Mouse (Mus musculus): ENCODE data around the gene Oprl1.

Oprl1 gene

GRCm38 (mm10) chr2:181692304-181692703, 22.5 kb upstream of the Oprl1 start:
- DNase-seq (ENCODE audit: low spot score in 2 of 2) = no peak

- peak; percentile 85 to 90 for DNase-seq (ENCODE audit: low spot score in 2 of 2)
These were observed 21.2 kb upstream of the Oprl1 start, which contains the start of gene Rgs19 for GRCm38 (mm10) chr2:181693339-181694280. Rgs19 (minus strand) TSS chr2:181693977.

- no peak for DNase-seq (ENCODE audit: low spot score in 2 of 2)
These were observed 20.2 kb upstream of the Oprl1 start for GRCm38 (mm10) chr2:181694581-181694980.

- no peak for DNase-seq (ENCODE audit: low spot score in 2 of 2)
These were observed 19.0 kb upstream of the Oprl1 start for GRCm38 (mm10) chr2:181695776-181696175.

DNA sequence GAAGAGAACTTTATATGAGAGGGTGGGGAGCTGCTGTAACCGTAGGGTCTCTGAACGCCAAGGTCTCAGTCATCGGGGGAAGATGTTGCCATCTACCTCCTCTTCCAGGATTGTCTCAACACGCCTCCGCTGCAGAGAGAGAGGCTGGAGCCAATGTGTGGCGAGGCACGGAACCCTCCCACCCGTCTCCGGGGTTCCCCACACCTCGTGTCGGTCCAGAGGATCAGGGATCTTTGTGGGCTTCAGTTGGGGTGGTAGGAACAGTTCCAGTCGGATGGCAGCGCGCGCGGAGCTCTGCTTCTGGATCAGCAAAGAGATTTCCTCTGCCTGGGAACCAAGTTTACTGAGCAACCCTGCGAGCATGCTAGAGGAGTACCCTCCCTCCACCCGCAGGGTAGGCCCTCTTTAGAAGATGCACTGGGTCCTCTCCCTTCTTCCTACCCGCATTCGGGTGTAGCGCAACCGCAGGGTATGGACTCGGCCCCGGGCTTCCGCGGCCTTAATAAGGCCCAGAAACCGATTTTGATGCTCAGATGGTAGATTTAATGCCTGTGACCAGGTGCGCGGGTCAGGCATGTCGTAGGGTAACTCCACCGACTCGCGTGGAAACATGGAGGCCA, 17.9 kb upstream of the Oprl1 start:
- no peak for DNase-seq (ENCODE audit: low spot score in 2 of 2)

DNA sequence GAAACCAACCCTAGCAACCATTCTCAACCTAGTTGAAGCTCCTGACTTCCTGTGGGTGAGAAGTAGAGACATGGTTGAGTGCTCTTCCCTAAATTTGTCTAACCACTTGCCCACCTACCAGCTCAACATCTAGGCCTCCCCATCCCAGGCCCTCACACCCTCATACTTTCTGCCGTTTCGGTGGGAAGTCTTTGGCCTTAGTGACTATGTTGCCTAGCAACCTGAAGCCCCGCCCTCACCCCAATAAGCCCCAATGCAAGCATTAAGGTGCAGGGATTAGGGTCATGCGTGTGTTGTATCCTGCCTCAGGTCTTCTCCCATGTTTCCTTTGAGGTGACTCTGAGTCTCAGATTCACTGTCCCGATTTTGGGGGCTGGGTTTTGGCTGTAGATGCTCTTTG, 16.6 kb upstream of the Oprl1 start, which contains the start of gene Lkaaear1:
Gene Lkaaear1, minus strand, starts transcription at position 202 of the 400 bp plus-strand sequence.
- DNase-seq (ENCODE audit: low spot score in 2 of 2) = no peak

- peak; percentile 18 to 53 for DNase-seq (ENCODE audit: low spot score in 2 of 2)
These were observed 8.1 kb upstream of the Oprl1 start for GRCm38 (mm10) chr2:181706668-181707067.

DNA sequence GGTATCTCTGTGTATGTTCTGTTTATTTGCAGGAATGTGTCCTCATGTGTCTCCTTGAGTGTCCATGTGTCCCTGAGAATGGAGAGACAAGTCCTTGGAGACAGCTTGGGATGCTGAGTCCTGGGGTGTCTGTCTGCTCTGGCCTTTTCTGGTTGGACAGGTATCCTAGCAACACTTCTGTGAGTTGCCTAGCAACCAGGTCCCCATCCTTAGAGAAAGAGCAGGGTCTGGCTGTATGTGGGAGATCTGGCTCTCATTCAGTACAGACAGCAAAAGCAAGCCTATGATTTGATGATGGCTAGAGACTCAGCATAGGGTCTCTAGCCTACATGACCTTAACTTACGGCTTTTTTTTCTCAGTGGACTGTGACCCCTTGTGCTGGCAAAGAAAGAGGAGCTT, 1.1 kb upstream of the Oprl1 start:
- DNase-seq (ENCODE audit: low spot score in 2 of 2) = no peak

GRCm38 (mm10) chr2:181715382-181715781, 566 bp downstream of the Oprl1 start:
- DNase-seq (ENCODE audit: low spot score in 2 of 2) = no peak

DNA sequence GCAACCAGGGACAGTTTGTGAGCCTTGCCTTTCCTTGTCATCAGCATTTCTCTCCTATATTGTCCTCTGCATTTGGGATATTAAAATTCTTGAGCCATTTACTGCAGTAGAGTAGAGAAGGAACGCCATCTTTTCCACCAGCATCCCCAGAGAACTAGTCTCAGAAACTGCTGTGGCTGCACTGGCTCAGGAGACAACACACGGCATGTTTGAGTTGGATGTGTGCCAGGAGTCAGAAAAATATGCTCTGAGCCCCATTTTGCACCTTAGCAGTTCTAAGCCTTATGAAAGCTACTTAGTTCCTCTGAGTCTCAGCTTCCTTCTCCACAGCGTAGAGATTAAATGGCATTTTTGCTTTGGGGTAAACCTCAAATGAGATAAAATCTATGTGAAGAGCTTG, 2.2 kb downstream of the Oprl1 start:
- DNase-seq (ENCODE audit: low spot score in 2 of 2) = no peak

- DNase-seq (ENCODE audit: low spot score in 2 of 2) = no peak
These were observed 5.2 kb downstream of the Oprl1 start for GRCm38 (mm10) chr2:181720061-181720460.

GRCm38 (mm10) chr2:181721200-181721599, 6.4 kb downstream of the Oprl1 start:
- DNase-seq (ENCODE audit: low spot score in 2 of 2) = no peak

DNA sequence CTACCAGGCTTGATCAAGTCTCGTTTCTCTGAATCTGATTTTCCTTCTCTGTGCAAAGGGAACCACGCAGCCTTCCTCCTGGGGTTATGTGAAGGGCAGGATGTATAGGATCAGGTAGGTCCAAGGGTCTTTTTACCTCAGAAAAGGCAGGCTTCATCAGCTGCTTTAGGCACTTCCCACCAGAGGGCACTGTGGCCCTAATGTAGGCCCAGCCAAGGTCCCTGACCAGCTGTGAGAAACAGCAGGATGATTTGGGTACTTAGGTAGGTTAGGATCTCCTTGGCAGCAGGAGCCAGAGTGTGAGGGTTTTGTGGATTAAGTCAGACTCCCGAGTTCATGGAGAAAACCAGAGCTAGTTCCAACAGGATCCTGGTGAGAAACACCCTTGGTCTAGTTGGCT, 7.4 kb downstream of the Oprl1 start:
- DNase-seq (ENCODE audit: low spot score in 2 of 2) = no peak

DNA sequence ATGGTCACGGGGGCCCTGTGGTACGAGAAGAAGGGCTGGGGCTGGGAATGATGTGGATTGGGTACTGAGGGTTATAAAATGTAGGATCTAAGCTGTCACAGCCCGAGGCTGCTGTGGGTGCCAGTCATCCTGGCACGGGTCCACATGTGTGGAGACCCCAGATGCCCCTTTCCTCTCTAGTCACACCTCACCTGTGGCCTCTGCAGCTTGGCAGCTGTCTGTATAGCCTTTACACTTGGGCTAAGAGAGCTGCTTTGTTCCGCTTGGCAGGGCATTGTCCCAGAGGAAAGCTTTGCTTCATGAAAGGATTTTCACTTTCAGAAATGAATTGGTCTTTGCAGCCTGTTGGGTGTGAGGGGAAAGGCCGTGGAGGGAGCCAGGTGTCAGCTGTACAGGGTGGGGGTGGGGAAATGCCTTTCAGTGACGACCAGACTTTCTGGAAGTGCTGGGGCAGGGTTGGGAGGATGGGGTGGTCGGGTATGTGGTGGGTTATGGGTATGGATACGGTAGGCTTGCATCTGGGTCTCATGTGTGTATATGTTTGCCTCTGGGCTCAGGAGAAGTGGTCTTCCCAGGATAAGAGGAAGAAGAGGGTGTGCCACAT, 12.9 kb downstream of the Oprl1 start:
- DNase-seq (ENCODE audit: low spot score in 2 of 2) = no peak

DNA sequence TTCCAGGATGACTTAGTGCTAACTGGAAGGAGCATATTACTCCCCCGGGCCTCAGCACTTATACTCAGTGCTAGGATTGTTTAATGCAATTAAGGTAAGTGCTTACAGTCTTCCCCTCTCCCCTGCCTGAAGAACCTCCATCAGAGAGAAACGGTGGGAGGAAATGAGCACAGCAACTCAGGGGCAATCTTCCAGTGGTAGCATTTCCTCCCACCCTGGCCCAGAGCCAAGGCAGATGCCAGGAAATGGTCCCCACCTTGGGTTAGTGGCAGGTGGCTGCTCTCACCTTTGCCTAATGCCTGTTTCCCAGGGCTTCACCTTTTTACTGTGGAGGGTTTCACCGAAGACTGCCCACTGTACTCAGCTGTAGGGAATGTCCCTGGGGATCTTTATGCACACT, 15.2 kb downstream of the Oprl1 start:
- no peak for DNase-seq (ENCODE audit: low spot score in 2 of 2)

- DNase-seq (ENCODE audit: low spot score in 2 of 2) = no peak
These were observed 37.8 kb downstream of the Oprl1 start for GRCm38 (mm10) chr2:181752626-181753025.

DNA sequence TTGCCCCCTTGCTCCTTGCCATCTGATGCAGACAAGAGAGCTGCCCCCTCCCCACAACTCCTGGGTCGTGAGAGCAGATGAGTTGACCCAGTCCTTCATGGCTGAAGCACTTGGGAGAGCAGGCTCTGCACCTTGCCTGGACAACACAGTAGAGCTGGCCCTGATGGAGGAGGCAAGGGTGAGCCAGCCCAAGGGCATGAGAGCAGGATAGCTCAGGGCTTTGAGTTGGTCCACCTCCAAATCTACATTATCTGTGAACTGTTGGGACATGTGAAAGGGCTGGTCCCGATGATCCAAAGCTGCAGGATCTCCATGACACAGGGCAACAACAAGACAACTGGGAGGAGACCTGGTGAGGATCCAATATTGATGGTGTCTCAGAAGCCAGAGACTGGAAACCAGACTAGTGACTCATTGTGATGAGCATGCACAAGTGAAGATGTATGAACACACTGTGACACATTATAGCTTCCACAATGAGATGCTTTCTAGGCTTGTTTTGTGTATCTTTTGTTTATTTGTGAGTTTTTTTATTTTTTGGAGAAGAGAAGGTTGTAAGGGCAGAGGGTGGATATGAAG, 43.4 kb downstream of the Oprl1 start:
- no peak for DNase-seq (ENCODE audit: low spot score in 2 of 2)

DNA sequence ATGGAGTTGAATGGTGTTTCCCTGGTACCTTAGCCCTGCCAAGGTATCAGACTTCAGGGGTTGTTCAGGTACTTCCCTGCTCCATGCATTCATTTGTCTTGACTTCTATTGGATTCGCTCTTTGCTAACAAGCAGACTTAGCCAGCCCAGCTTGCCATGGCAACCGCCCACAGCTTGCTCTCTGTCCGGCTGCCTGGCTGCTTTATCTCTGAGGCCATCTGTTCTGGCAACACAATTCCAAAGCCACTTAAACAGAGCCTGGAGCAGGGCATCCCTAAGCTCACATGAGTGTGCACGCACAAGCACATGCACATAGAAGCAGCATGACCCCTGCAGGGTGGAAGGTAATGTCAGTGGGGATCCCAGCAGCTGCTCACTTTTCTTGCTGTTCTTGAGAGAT, 44.2 kb downstream of the Oprl1 start:
- DNase-seq (ENCODE audit: low spot score in 2 of 2) = no peak

- DNase-seq (ENCODE audit: low spot score in 2 of 2) = no peak
These were observed 48.4 kb downstream of the Oprl1 start, which contains the start of gene Myt1 for GRCm38 (mm10) chr2:181763006-181763830. Myt1 (plus strand) TSS chr2:181763332.

- no peak for DNase-seq (ENCODE audit: low spot score in 2 of 2)
These were observed 49.2 kb downstream of the Oprl1 start for GRCm38 (mm10) chr2:181763886-181764527.

- no peak for DNase-seq (ENCODE audit: low spot score in 2 of 2)
These were observed 49.8 kb downstream of the Oprl1 start for GRCm38 (mm10) chr2:181764600-181764999.

Data from natural killer cell, adult 2 months (primary cell).